Mouse (Mus musculus) central nervous system, embryonic 11.5 days (tissue): ENCODE results near the gene Slc6a12. TPM values are rescaled to one million over a fixed set of nuclear protein-coding genes. Genes with fewer than 3 reads are reported as not detected.

Experiments used
- polyA plus RNA-seq: library from polyadenylated mRNA; depleted of rRNA; stranded (reverse); fragments of >200 nt; gene quantifications from 2 replicates; pipeline ENCODE4 v1.2.3, GENCODE M21; 2012; rRNA removed

Gene Slc6a12
- polyA plus RNA-seq: 0.30 and 0.31 TPM in 2 replicates

GRCm38 (mm10) chr6:121343026-121343770 is at the start of gene Slc6a12:
TSS of gene Slc6a12 (plus strand) at chr6:121343076.

GRCm38 (mm10) chr6:121299954-121300353 is 42.9 kb upstream of the Slc6a12 start, which contains the start of gene Slc6a13:
TSS of gene Slc6a13 (plus strand) at chr6:121300227.

Other genes with a start within 250 kb of the Slc6a12 start
- 20.9 and 21.4 TPM in 2 replicates for gene Mical3, start 212.1 kb upstream of the Slc6a12 start, polyA plus RNA-seq
- 12.1 and 18.1 TPM in 2 replicates for gene Pex26, start 159.4 kb upstream of the Slc6a12 start, polyA plus RNA-seq
- 0.07 and 0.20 TPM in 2 replicates for gene Tuba8, start 132.4 kb upstream of the Slc6a12 start, polyA plus RNA-seq
- gene Usp18, start 97.2 kb upstream of the Slc6a12 start, polyA plus RNA-seq: 0.58 TPM in 2 replicates
- 2.6 and 3.4 TPM in 2 replicates for gene Slc6a13, start 42.8 kb upstream of the Slc6a12 start, polyA plus RNA-seq
- 2.1 and 2.9 TPM in 2 replicates for gene Iqsec3, start 130.6 kb downstream of the Slc6a12 start, polyA plus RNA-seq